Mouse (Mus musculus) embryonic facial prominence, embryonic 15.5 days (tissue): Measurements from ENCODE around the gene Mark2. TPM values are rescaled to one million over a fixed set of nuclear protein-coding genes. Genes with fewer than 3 reads are reported as not detected.

Experiments
- ATAC-seq: fragments of 200-750 bp; cut with Nextera tagmentation; 2 replicates; pipeline ENCODE4 v1.8.0; 2017; ENCODE audit warnings: low read depth, moderate TSS enrichment; ENCODE audit not compliant: insufficient number of reproducible peaks, low FRiP score, low TSS enrichment
- H3K27ac ChIP-seq: fragments of 300-500 bp; sonication (generic); replicated peaks from 2 replicates; pipeline ENCODE4 v1.5.1; 2015; ENCODE audit warnings: mild to moderate bottlenecking, inconsistent platforms
- H3K27me3 ChIP-seq: fragments of 300-500 bp; sonication (generic); 2 replicates; pipeline ENCODE4 v1.6.1; 2015; ENCODE audit warnings: inconsistent platforms
- H3K36me3 ChIP-seq: fragments of 300-500 bp; sonication (generic); 2 replicates; pipeline ENCODE4 v1.6.1; 2015; ENCODE audit warnings: mild to moderate bottlenecking, inconsistent platforms
- H3K4me1 ChIP-seq: fragments of 300-500 bp; sonication (generic); 2 replicates; pipeline ENCODE4 v1.6.1; 2015; ENCODE audit warnings: inconsistent platforms
- H3K4me2 ChIP-seq: fragments of 300-500 bp; sonication (generic); replicated peaks from 2 replicates; pipeline ENCODE4 v1.6.1; 2015; ENCODE audit warnings: mild to moderate bottlenecking, inconsistent platforms
- H3K4me3 ChIP-seq: fragments of 300-500 bp; sonication (generic); replicated peaks from 2 replicates; pipeline ENCODE4 v1.5.1; 2015; ENCODE audit warnings: mild to moderate bottlenecking, inconsistent platforms
- H3K9ac ChIP-seq: fragments of 300-500 bp; sonication (generic); 2 replicates; pipeline ENCODE4 v1.6.1; 2015; ENCODE audit warnings: inconsistent platforms
- H3K9me3 ChIP-seq: fragments of 300-500 bp; sonication (generic); replicated peaks from 2 replicates; pipeline ENCODE4 v1.6.1; 2016; ENCODE audit warnings: inconsistent platforms
- WGBS: fragments of 180-500 bp; shearing (Covaris S2); methylation state at CpG from one replicate; pipeline ENCODE4 v1.1.7; 2015; 5-methylcytosine and 5-hydroxymethylcytosine counted together
- polyA plus RNA-seq: library from polyadenylated mRNA; unstranded; fragments of >200 nt; fragmentation: Nextera tagmentation; extraction: Ambion mirVana; gene quantifications from 2 replicates; pipeline ENCODE4 v1.2.1, GENCODE M21; 2015

Gene Mark2
- polyA plus RNA-seq, 1 experiment from 2014 or later, result 60.2 TPM

DNA sequence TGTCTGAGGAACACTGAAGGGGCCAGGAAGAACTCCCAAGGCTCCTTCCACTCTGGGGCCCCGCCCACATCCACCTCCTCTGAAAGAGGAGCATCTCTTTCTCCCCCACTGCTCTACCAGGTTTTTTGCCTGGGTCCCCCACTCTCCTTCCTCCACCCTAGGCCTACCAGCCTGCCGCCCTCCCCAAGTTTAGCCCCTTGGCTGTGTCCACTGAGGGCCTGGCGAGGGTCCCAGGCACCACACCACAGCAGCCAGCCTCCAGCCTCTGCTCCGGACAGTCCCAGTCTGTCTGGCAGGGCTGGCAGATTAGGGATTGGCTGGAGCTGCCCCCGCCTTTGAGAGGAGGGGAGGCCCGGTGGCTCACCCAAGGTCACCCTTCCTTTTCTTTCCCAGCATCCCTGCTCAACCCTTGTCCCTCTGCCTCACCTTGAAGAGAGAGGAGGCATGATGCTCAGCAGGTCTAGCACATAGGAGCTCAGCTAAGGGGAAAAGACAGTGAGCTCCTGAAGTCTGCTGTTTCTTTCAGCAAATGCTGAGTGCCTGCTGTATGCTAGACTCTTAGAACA, 76.8 kb downstream of the Mark2 start:
- H3K4me1 ChIP-seq, result peaks cover 52% of the 10 kb centered on the region
- WGBS, result 18% methylated on average over 6 of the region's 6 CpGs
- H3K9ac ChIP-seq, result 0 out of 2 replicates have a peak overlapping the region, but pooled peaks have one; percentile 23
- H3K4me2 ChIP-seq, result no peak overlapping the region
- ATAC-seq, result no peak
- H3K9me3 ChIP-seq, result no peaks in the 10 kb centered on the region
- H3K27me3 ChIP-seq, result no peaks in the 10 kb centered on the region
- H3K27ac ChIP-seq, result peak overlapping the region; percentile 71
- no peaks in the 10 kb centered on the region for H3K36me3 ChIP-seq
- no peak overlapping the region for H3K4me3 ChIP-seq

- H3K27ac ChIP-seq, result peak overlapping the region; percentile 71
- H3K4me3 ChIP-seq, result no peak overlapping the region
- no peaks in the 10 kb centered on the region for H3K36me3 ChIP-seq
- no peak overlapping the region for H3K4me2 ChIP-seq
- H3K4me1 ChIP-seq, result peaks cover 46% of the 10 kb centered on the region
- H3K9me3 ChIP-seq, result no peaks in the 10 kb centered on the region
- no peak overlapping the region for H3K9ac ChIP-seq
- WGBS, result 9% methylated on average over 9 of the region's 9 CpGs
- no peak for ATAC-seq
- no peaks in the 10 kb centered on the region for H3K27me3 ChIP-seq
These were observed 77.4 kb downstream of the Mark2 start for GRCm38 (mm10) chr19:7264088-7264765.

GRCm38 (mm10) chr19:7262592-7262991, 79.1 kb downstream of the Mark2 start:
- no peak for ATAC-seq
- Histone ChIP-seq H3K9me3 (no peaks in the 10 kb centered on the region), H3K4me3 (no peak overlapping the region), H3K27me3 (no peaks in the 10 kb centered on the region), H3K4me2 (no peak overlapping the region), H3K4me1 (peaks cover 42% of the 10 kb centered on the region), H3K36me3 (no peaks in the 10 kb centered on the region), H3K27ac (no peak overlapping the region), H3K9ac (no peak overlapping the region)
- 86% methylated on average over 1 of the region's 1 CpGs for WGBS

GRCm38 (mm10) chr19:7261964-7262363, 79.7 kb downstream of the Mark2 start:
- Histone ChIP-seq H3K9me3 (no peaks in the 10 kb centered on the region), H3K36me3 (no peaks in the 10 kb centered on the region), H3K4me1 (peaks cover 35% of the 10 kb centered on the region), H3K4me3 (no peak overlapping the region), H3K27me3 (no peaks in the 10 kb centered on the region), H3K9ac (no peak overlapping the region), H3K27ac (no peak overlapping the region), H3K4me2 (no peak overlapping the region)
- no peak for ATAC-seq
- 92% methylated on average over 3 of the region's 3 CpGs for WGBS

GRCm38 (mm10) chr19:7261476-7261875, 80.2 kb downstream of the Mark2 start:
- peaks cover 31% of the 10 kb centered on the region for H3K4me1 ChIP-seq
- H3K4me3 ChIP-seq, result no peak overlapping the region
- no peak overlapping the region for H3K9ac ChIP-seq
- ATAC-seq, result no peak
- no peaks in the 10 kb centered on the region for H3K9me3 ChIP-seq
- no peaks in the 10 kb centered on the region for H3K27me3 ChIP-seq
- no peak overlapping the region for H3K4me2 ChIP-seq
- H3K27ac ChIP-seq, result no peak overlapping the region
- H3K36me3 ChIP-seq, result no peaks in the 10 kb centered on the region
- WGBS, result 90% methylated on average over 1 of the region's 1 CpGs

GRCm38 (mm10) chr19:7257881-7258280, 83.8 kb downstream of the Mark2 start:
- peak overlapping the region; percentile 11; the same call in 1 of the 2 replicates for H3K27ac ChIP-seq
- H3K36me3 ChIP-seq, result no peaks in the 10 kb centered on the region
- no peaks in the 10 kb centered on the region for H3K9me3 ChIP-seq
- no peak overlapping the region for H3K9ac ChIP-seq
- no peak overlapping the region for H3K4me3 ChIP-seq
- no peak for ATAC-seq
- H3K4me1 ChIP-seq, result peaks cover 5% of the 10 kb centered on the region; the same call in 1 of the 2 replicates
- H3K4me2 ChIP-seq, result no peak overlapping the region
- 50% methylated on average over 5 of the region's 5 CpGs for WGBS
- no peaks in the 10 kb centered on the region for H3K27me3 ChIP-seq

- no peak overlapping the region for H3K9ac ChIP-seq
- no peak for ATAC-seq
- peaks cover 6% of the 10 kb centered on the region; the same call in 1 of the 2 replicates for H3K4me1 ChIP-seq
- no peak overlapping the region for H3K4me3 ChIP-seq
- no peaks in the 10 kb centered on the region for H3K36me3 ChIP-seq
- no peaks in the 10 kb centered on the region for H3K27me3 ChIP-seq
- no peak overlapping the region for H3K4me2 ChIP-seq
- WGBS, result 59% methylated on average over 3 of the region's 3 CpGs
- no peak overlapping the region for H3K27ac ChIP-seq
- no peaks in the 10 kb centered on the region for H3K9me3 ChIP-seq
These were observed 95.6 kb downstream of the Mark2 start for GRCm38 (mm10) chr19:7246021-7246420.

GRCm38 (mm10) chr19:7240782-7241690, 100.6 kb downstream of the Mark2 start, which contains the start of gene Naa40:
TSS of gene Naa40 (minus strand) at chr19:7241183.
- under 1% methylated on average over 78 of the region's 80 CpGs for WGBS
- Histone ChIP-seq H3K9ac (peak within 1 kb of the TSS; percentile 83), H3K4me3 (peak within 1 kb of the TSS; percentile 85), H3K27ac (peak within 1 kb of the TSS; percentile 87), H3K9me3 (no peaks in the 10 kb centered on the region), H3K4me2 (peak within 1 kb of the TSS; percentile 87), H3K36me3 (peaks cover 5% of the 10 kb centered on the region; the same call in 1 of the 2 replicates), H3K27me3 (no peaks in the 10 kb centered on the region), H3K4me1 (peaks cover 24% of the 10 kb centered on the region)
- ATAC-seq, result peak; percentile 95

DNA sequence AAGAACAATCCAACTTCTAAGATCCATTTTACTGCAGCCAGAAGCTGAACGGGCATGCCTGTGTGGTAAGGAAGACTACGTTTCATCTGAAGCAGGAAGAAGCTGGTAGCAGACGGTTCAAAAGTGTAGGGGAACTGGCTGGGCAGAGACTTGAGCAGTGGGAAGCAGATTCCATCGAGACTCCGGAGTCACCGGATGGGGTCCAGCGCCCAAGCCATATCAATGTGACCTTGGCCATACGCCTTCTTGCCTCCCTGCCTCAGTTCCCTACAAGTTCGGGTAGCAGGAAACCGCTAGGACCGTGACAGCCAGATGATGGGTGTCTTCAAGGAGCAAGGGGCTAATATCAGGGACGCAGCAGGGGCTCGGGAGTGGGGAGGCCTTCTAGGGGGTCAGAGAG, 101.4 kb downstream of the Mark2 start:
- Histone ChIP-seq H3K9me3 (no peaks in the 10 kb centered on the region), H3K4me1 (peaks cover 24% of the 10 kb centered on the region), H3K27me3 (no peaks in the 10 kb centered on the region), H3K4me3 (peak overlapping the region; percentile 85), H3K36me3 (peaks cover 5% of the 10 kb centered on the region; the same call in 1 of the 2 replicates), H3K4me2 (peak overlapping the region; percentile 87), H3K9ac (peak overlapping the region; percentile 83), H3K27ac (peak overlapping the region; percentile 87)
- 2% methylated on average over 13 of the region's 13 CpGs for WGBS
- ATAC-seq, result 0 out of 2 replicates have a peak, but pooled peaks have one; percentile 1

- H3K27ac ChIP-seq, result no peak overlapping the region
- peaks cover 5% of the 10 kb centered on the region; the same call in 1 of the 2 replicates for H3K36me3 ChIP-seq
- peak overlapping the region; percentile 85 for H3K4me3 ChIP-seq
- H3K27me3 ChIP-seq, result no peaks in the 10 kb centered on the region
- H3K9ac ChIP-seq, result peak overlapping the region; percentile 83
- WGBS, result 83% methylated on average over 3 of the region's 3 CpGs
- peaks cover 24% of the 10 kb centered on the region for H3K4me1 ChIP-seq
- no peak for ATAC-seq
- peak overlapping the region; percentile 87 for H3K4me2 ChIP-seq
- no peaks in the 10 kb centered on the region for H3K9me3 ChIP-seq
These were observed 102.1 kb downstream of the Mark2 start for GRCm38 (mm10) chr19:7239574-7239973.

DNA sequence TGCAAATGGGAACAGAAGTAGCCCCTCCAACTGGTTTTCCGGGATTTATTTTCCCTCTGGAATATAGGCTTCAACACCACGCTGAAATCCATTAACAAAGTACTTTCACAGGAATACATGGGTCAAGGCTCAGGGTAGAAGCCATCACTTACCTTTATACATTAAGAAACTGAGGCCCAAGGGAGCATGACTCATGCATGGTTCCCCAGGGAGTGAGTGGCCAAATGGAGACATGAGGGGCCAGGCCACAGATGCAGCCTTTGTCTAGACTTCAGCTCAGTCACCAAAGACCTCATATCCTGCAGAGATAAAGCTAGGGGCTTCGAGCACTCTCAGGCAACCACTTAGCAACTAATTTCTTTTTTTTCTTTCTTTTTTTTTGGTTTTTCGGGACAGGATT, 104.9 kb downstream of the Mark2 start:
- peaks cover 24% of the 10 kb centered on the region for H3K4me1 ChIP-seq
- H3K4me3 ChIP-seq, result no peak overlapping the region
- H3K9ac ChIP-seq, result no peak overlapping the region
- H3K9me3 ChIP-seq, result no peaks in the 10 kb centered on the region
- no peaks in the 10 kb centered on the region for H3K27me3 ChIP-seq
- H3K27ac ChIP-seq, result no peak overlapping the region
- peaks cover 27% of the 10 kb centered on the region for H3K36me3 ChIP-seq
- no peak for ATAC-seq
- no peak overlapping the region for H3K4me2 ChIP-seq
- 82% methylated on average over 4 of the region's 4 CpGs for WGBS
